Mouse (Mus musculus) heart, postnatal 36 days (tissue): ENCODE data around the gene Gas8. TPM values are rescaled to one million over a fixed set of nuclear protein-coding genes. Genes with fewer than 3 reads are reported as not detected.
A peak's percentile ranks its signal among the peaks of the same experiment; 100 is the strongest.
"Not testable (repeated sequence)": the region's sequence is repeated elsewhere in the genome, so short reads cannot be mapped to it uniquely, and the experiment has no call there.

Experiments
- DNase-seq, 2 experiments: peaks; one replicate each; pipeline ENCODE4 v3.0.0; 2021 to 2022
- intact Hi-C: fragments of 180-260 bp; cut with DNase I; formaldehyde crosslinking; loops from one replicate; pipeline ENCODE4 v1.15.1; 2025
- total RNA-seq, 2 experiments: library from RNA; stranded (reverse); gene quantifications; 2 replicates each; pipeline ENCODE4 v1.2.3; 2021

Gene Gas8
- total RNA-seq, 2 experiments from 2014 or later = 4.4 to 5.2 TPM

DNA sequence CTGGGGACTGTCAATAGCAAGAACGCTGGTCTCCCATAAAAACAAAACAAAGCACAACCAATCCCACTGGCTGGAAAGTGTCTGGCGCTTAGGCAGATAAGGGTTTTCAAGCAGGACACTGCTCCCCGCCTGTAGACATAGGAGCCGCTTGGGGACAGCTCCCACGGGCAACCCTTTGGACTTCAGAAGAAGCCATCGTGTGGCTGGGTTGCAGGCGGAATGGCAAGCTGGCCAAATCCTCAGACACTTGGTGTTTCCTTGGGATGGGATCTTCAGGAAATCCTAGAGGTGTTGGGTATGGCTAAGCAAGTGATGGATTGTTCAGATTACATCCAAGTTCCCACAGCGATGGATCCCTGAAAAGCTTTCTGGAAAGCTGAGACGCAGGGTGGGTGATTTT lies 4.5 kb upstream of the Gas8 start:
- intact Hi-C loops = no loop called here
- DNase-seq = no peak

DNA sequence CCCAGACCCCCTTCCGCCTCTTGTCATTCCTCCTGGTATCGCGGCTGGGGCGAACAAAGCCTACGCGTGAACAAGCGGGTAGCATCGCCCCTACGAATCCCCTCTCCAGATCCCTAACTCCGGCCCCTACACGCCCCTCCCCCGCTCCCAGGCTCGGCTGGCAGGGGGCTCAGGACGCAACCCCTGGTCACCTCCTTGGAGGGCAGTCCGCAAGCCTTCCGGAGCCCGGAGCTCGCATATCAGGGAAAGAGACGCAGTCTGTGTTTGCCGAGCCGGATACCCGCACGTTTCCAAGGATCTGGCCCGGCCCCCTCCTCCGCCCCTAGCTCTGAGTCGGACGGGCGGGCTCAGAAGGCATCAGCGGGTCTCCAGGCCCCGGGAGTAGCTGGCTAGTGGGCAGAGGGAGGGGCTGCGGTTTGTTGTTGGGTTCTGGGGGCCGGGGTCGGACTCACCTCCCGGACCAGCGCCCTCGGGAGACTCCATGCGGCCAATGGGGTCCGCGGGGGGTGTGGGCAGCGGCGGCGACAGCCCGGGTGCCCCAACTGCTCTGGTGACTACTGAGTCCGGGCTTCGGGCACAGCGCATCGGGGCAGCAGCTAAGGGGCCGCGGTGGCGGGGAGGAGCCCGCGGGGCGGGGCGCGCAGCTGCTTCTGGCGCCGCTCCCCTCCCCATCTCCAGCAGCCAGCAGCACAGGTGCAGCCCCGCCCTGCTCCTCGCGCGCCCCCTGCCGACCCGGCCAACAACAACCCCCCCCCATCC lies 3.7 kb upstream of the Gas8 start, which contains the start of gene Dbndd1:
Dbndd1 (minus strand) TSS at position 683 of the 759 bp plus-strand sequence.
- intact Hi-C loops = no loop called here
- DNase-seq = peak; percentile 25 to 29

DNA sequence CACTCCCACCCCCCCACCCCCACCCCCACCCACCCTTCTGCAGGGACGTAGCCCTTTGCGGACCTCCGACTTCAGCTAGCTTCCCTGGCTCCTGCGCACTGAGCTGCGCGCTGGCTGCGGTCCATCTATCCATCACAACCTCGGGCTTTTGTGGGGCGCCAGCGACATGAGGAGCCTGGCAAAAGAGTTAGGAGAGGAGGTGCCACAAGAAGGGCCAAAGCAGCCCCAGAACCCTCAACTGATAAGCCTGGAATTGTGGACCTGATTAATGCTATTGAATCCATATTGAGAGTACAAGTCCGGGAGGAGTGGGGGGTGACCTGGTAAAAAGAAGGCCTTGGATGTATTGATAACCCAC lies 3.1 kb upstream of the Gas8 start:
- DNase-seq = no peak
- intact Hi-C loops = no loop called here

DNA sequence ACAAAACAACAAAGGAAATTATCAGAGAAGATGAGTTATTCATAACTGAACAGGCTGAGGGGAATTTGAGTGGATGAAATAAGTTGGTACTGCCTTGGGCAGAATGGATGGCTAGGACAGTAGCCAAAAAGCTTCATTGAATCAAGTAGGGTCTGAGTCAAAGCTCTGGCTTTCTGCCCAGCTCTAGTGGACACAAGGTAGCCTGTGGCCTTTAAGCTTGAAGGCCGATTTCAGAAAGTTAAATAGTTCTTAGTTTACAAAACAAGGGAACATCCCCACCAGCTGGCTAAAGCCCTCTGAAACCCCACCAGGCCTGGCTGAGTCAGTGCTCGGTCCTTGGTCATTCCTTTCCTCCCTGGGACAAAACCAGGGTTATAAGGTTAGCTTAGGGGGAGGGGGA lies 2.0 kb upstream of the Gas8 start:
- intact Hi-C loops = no loop called here
- no peak for DNase-seq

DNA sequence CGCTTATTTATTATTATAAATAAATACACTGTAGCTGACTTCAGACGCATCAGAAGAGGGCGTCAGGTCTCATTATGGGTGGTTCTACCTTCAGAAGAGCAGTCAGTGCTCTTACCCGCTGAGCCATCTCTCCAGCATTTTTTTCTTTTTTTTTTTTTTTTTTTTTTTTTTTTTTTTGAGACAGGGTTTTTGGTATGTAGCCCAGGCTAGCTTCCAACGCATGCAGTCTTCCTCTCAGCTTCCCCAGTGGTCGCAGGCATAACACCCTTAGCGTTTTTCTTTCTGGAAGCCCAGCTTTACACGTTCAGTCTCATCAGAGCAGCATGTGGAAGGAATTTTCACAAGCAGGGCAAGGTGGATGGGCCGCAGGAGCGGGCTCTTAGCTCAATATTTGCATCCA lies 462 bp upstream of the Gas8 start:
- DNase-seq = no peak
- intact Hi-C loops = loop anchor here (2.0 kb wide), 1 partner anchor 39 kb away; no protein-coding TSS in a partner anchor

DNA sequence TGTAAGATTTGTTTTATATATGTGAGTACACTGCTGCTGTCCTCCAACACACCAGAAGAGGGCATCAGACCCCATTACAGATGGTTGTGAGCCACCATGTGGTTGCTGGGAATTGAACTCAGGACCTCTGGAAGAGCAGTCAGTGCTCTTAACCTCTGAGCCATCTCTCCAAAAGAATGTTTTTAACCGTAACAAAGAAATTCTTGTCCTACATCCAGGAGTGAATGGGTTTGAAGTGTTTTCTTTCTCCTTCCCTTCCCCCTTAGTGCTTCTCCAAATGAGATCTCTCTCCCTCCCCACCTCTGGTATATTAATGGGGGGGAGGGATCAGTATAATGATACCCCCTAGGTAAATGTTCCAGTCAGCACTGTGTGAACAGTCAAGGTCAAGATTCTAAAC lies 1.4 kb downstream of the Gas8 start:
- intact Hi-C loops, DNase-seq: not testable (repeated sequence)

DNA sequence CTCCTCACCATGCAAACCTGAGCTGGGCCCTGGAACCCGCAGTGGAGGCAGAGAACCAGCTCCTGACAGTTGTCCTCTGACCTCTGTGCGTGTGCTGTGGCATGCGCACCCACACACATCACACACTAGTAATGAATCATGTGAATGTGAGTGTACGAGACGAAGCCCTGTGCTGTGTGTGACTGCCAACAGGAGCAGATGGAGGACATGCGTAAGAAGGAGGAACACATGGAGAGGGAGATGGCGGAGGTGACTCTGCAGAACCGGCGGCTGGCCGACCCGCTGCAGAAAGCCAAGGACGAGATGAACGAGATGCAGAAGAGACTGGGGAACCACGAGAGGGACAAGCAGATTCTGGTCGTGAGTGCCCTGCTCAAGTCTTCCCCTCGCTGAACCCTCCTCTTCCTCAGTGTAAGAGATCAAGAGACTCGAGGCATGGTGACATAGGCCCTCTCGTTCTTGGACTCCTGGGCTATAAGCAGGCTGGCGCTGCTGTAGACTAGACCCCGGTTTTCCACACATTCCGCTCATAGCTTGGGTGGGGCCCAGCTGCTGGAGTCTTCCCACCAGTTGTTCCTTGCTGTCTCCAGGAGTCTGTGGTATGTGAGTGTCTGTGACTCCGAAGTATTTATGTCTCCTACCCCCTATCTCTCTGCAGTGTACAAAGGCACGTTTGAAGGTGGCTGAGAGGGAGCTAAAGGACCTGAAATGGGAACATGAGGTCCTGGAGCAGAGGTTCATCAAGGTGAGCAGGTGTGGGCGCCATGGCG lies 9.3 kb downstream of the Gas8 start:
- DNase-seq = no peak
- intact Hi-C loops = no loop called here

DNA sequence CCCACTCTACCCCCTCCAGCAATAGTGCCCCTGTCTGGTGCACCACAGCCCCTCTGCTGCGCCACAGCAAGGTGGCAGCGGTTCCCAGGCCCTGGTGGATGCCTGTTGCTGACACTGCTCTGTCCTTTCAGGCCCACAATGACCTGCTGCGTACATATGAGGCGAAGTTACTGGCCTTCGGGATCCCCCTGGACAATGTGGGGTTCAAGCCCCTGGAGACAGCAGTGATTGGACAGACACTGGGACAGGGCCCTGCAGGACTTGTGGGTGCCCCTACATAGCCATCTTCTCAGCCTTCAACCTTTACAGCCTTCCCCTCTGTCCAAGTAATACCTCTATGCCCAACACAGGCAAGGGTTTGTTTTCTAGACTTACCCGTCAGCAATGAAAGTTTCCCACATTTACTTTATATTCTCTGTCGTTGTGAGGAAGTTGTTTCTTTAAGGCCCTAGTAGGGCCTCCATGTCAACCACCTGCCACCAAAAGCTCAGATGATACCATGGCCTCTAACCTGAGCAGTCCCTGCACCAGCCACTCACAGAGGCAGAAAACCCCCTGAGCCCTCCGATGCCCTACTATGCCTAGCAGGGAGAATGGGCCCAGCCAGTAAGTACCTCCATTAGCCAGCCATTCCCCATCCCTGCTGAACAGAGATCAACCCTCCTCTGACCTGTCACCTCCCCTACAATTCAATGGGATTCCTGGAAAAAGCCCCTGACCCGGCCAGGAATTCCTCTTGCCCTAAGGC lies 17.8 kb downstream of the Gas8 start:
- intact Hi-C loops = no loop called here
- no peak for DNase-seq

DNA sequence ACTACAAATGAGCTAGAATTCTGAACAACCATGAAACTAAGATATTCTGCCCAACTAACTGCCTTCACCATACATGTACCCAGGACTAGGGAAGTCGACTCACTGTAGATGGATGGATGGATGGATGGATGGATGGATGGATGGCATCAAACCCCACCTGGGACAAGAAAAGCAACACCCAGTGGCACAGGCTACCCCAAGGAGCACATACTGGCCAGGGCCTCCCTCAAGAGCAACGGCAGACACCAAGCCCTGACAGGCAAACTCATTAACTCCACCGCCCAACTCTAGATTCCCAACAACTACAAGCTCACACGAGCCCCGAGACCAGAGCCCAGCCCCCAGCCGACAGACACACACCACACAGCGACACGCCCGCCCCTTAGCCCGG lies 18.4 kb downstream of the Gas8 start:
- DNase-seq = no peak
- intact Hi-C loops = no loop called here

DNA sequence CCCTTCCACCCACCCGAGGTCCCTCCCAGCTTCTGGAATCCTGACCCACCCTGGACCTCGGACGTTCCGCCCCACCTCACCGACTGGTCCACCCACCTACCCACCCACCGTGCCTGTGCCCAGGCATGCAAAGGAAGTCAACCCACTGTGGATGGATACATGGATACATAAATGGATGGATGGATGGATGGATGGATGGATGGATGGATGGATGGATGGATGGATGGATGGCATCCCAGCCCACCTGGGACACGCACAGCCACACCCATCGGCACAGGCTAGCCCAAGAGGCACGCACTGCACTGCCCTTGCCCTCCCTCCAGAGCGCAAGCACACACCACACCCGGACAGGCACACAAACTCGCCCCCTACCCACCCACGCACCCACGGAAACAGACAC lies 19.0 kb downstream of the Gas8 start:
- intact Hi-C loops = not testable (repeated sequence)
- DNase-seq = peak; percentile 16 to 26

DNA sequence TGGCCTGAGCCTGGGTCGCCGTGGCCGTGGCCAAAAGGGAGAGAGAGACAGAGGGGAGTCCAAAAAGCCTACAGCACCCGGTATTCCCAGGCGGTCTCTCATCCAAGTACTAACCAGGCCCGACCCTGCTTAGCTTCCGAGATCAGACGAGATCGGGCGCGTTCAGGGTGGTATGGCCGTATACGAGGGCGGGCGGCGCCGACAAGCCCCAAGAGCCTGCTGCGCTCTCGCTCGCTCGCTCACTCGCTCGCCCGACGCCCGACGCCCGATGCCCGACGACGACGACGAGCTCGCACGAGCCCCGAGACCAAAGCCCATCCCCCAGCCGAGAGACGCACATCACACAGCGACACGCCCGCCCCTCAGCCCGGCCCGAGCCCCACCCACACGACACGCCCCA lies 45.6 kb downstream of the Gas8 start:
- DNase-seq, intact Hi-C loops: not testable (repeated sequence)

DNA sequence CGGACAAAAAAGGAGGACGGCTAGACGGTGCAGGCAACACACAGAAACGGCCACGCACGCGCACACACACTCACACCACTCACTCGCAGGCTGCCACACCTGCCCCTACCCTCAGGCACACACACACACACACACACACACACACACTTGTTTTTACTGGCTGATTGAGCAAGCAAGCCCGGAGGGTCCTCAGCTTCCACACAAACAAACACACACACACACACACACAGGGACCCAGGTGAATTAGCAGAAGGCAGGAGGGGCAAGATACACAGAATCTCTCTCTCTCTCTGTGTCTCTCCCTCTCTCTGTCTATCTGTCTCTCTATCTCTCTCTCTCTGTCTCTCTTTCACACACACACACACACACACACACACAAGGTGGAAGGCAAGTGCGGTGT lies 56.8 kb downstream of the Gas8 start:
- peak; percentile 1 to 14 for DNase-seq
- intact Hi-C loops = not testable (repeated sequence)

Other genes starting within 250 kb of the Gas8 start
- 1 to 10 TPM; 1.7 to 3.4 TPM for gene Fanca, start 200.3 kb upstream of the Gas8 start, total RNA-seq
- under 1 TPM; 0.11 to 0.14 TPM for gene Spire2, start 186.1 kb upstream of the Gas8 start, total RNA-seq
- gene Tcf25, start 145.1 kb upstream of the Gas8 start, total RNA-seq = 100 to 1,000 TPM; 121 to 130 TPM
- not detected for gene Mc1r, start 111.7 kb upstream of the Gas8 start, total RNA-seq
- gene Tubb3, start 107.4 kb upstream of the Gas8 start, total RNA-seq = under 1 TPM in 1 of 2 experiments, not detected in 1; 0.72 TPM
- 10 to 100 TPM; 51.6 to 58.1 TPM for gene Def8, start 95.3 kb upstream of the Gas8 start, total RNA-seq
- gene Afg3l1, start 40.9 kb upstream of the Gas8 start, total RNA-seq = 10 to 100 TPM; 62.6 to 74.3 TPM
- gene Dbndd1, start 3.4 kb upstream of the Gas8 start, total RNA-seq = not detected
- gene Rhou, start 135.1 kb downstream of the Gas8 start, total RNA-seq = 1 to 10 TPM; 6.6 to 8.3 TPM